Mouse (Mus musculus) adrenal gland, postnatal 14 days (tissue): ENCODE data around the gene Cmip. TPM values are rescaled to one million over a fixed set of nuclear protein-coding genes. Genes with fewer than 3 reads are reported as not detected.
A peak's percentile ranks its signal among the peaks of the same experiment; 100 is the strongest.

Experiments
- DNase-seq: peaks from one replicate; pipeline ENCODE4 v3.0.0; 2021; ENCODE audit warnings: mixed read lengths
- total RNA-seq: library from RNA; stranded (reverse); gene quantifications from 2 replicates; pipeline ENCODE4 v1.2.3, GENCODE M21; 2021

The Cmip gene
- total RNA-seq, 1 experiment from 2014 or later: 96.2 TPM

GRCm38 (mm10) chr8:117467466-117467865 is 210.6 kb downstream of the Cmip start:
- DNase-seq: no peak

DNA sequence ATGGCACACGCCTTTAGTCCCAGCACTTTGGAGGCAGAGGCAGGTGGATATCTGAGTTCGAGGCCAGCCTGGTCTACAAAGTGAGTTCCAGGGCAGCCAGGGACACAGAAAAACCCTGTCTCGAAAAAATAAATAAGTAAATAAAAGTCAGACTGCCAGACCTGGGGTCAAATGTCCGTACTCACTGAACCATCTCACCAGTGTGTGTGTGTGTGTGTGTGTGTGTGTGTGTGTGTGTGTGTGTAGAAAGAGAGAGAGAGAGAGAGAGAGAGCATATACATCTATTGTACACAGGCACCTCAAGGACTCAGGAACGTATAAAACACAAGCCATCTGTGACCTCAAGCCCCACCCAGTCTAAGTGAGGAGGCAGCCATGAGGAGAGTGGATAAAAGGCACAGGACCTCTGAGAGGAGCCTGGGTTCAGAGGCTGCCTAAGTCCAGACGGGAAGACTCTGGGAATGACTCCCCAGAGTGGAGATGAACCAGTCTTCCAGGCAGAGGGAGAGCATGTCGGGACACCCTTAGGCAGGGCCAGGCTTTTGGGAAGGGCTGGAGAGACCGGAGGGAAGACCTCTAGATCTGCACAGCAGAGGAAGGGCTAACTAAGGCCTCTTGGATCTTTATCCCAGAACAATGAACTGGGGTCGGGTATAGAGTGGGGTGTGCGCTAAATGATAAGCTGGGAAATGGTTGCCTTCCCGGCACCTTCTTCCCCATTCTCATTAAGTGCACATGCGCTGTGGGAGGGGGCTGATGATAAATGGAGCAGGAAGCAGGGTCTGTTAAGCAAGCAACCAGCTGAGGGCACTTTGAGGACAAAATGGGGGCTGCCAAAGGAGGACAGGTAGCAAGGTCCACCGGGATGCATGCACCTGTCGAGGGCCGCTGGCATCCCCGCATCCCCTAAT is 212.8 kb downstream of the Cmip start:
- no peak for DNase-seq

DNA sequence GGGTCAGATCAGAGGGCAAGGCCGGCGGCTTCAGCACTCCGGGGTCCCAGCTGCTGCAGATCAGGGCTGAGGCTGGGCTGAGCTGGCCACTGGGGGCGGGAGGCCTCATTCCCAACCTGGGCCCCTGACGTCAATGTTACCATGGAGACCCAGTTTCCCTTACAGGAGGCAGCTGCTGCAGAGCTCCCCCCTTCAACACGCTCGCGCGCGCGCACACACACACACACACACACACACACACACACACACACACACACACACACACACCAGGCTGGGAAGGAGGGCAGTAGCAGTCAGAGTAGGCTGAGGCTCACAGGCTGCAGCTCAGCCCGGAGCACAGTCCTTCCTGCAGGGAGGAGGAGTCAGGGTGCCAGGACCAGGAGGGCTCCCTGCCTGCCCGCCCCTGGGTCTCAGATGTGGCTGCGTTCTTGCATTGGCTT is 213.5 kb downstream of the Cmip start:
- peak; percentile 85 for DNase-seq

DNA sequence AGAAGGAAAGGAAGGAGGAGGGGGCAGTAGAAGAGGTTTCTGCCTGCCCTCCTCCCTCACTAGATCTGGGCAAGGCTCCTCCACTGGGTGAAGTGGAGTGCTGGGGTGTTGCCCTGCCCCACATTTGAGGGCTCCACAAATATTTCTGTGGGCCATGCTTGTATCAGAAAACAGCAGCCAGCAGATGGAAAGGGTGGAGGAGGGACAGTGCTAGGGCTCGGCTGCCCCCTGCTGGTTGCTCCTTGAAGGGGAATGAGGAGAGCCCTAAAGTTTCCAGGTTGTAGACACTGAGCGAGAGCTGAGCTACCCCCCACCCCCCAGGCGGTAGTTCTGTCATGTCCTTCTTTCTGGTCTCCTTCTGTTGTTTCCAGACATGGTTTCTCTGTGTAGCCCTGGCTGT is 214.3 kb downstream of the Cmip start:
- peak; percentile 81 for DNase-seq

- DNase-seq: no peak
Measured at GRCm38 (mm10) chr8:117471655-117472054, 214.8 kb downstream of the Cmip start.

DNA sequence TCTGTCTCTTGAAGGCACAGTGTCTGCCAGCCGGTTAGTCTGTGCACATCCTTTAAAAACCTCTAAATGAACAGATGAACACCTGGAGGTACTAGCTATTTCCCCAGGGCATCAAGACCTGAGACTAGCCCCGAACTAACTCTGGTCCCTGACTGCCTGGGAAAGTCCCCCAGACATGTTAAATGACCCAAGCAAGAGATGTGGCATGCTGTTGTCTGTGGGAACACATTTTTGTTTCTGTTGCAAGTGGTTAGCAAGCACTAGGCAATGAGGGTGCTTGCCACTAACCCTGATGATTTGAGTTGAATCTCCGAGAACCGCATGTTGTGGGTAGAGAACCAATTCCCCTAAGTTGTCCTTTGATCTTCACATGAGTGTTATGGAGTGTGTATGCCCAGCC is 215.5 kb downstream of the Cmip start:
- no peak for DNase-seq

GRCm38 (mm10) chr8:117474944-117475343 is 218.1 kb downstream of the Cmip start:
- DNase-seq: peak; percentile 96

DNA sequence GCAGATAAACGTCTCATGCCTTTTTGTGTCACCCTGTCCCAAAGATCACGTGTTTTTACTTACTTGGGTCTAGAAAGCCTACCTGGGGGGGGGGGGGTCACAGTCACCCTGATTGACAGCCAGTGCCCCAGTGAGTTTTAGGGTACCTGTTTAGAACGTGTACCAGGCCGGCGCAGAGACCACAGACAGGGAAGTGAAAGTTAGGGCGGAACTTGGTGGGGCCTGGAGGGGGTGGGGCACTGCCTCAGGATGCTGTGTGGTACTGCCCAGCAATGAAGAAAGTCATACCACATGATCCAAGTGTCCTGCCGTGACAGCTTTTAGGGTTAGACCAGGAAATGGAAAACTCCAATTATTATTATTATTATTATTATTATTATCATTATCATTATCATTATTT is 219.0 kb downstream of the Cmip start:
- peak; percentile 48 for DNase-seq

DNA sequence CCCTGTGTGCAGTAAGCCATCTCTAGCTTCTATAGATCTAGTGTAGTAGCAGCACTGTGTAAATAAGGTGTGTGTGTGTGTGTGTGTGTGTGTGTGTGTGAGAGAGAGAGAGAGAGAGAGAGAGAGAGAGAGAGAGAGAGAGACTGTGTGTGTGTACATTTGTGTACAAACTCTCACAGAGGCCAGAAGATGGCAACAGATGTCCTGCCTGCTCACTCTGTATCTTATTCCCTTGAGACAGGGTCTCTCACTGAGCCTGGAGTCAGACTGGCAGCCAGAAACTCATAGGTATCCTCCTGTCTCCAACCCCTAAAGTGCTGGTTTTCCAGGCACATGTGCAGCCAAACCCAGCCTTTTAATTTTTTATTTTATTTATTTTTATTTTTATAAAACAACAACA is 221.2 kb downstream of the Cmip start:
- no peak for DNase-seq

DNA sequence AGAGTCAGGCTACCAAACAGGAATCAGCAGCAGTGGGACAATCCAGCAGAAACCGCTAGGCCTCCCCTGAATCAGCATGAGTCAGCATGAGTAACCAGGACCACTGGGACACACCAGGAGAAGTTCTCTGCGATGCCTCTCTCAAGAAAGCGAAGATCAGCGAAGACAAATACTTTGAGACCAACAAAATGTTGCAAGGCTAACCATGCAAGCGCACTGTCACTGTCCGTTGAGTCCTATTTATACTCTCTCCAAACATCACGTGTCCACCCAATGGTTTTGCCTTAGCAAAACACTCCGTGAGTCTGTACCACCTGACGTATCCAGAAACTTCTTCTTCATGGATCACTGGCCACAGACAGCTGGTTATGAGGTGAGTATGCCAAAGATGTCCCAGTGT is 223.1 kb downstream of the Cmip start:
- DNase-seq: no peak

GRCm38 (mm10) chr8:117480516-117480915 is 223.7 kb downstream of the Cmip start:
- DNase-seq: no peak

DNA sequence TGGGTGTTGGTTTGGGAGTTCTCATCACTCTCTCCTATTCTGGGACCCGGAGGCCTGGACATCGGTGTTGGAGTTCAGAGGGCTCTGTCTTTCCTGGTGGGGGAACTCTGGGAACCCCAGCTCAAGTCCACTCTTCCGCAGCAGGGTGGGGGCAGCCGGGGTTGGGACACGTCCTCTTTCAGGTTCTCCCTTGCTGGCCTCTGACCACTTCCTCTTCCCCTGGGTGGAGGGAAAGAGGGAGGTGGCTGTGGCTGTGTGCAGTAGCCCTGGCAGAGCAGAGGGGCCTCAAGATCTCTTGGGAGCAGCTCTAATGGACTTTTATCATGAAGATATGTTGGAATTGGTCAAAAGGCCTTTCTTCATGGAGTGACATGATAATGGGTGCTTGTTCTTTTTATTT is 225.0 kb downstream of the Cmip start:
- peak; percentile 28 for DNase-seq

DNA sequence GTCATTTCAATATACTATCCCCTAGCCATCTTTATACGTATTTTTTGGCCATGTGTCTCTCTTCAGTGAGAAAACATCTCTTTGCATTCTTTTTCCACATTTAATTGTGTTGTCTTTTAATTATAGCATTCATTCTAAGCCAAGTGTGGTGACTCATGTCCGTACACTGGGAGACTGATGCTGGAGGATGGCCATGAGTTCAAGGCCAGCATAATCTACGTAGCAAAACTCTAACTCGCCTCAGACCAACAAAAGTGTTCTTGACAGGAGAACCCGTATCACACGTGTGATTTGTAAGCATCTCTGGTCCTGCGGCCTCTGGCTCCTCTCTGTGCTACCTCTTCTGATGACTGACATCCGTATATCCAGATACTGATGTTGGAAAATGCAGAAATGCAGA is 227.9 kb downstream of the Cmip start:
- DNase-seq: peak; percentile 45

DNA sequence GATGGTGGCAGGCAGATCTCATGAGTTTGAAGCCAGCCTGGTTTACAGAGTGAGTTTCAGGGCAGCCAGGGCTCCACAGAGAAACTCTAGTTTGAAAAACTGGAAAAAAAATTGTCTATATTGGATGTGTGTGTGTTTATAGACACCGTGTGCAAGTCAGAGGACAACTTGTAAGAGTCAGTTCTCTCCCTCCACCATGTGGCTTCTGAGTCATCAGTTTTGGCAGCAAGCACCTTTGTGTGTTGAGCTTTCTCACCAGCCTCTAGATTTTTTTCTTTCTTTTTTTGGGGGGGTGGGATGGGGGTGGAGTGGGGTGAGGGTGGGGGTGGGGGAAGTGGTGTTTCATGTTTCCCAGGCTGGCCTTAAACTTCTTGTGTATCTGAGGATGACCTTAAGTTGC is 228.5 kb downstream of the Cmip start:
- no peak for DNase-seq

- no peak for DNase-seq
Measured at GRCm38 (mm10) chr8:117488246-117489005, 231.6 kb downstream of the Cmip start.

- no peak for DNase-seq
Measured at GRCm38 (mm10) chr8:117493543-117493942, 236.7 kb downstream of the Cmip start.

DNA sequence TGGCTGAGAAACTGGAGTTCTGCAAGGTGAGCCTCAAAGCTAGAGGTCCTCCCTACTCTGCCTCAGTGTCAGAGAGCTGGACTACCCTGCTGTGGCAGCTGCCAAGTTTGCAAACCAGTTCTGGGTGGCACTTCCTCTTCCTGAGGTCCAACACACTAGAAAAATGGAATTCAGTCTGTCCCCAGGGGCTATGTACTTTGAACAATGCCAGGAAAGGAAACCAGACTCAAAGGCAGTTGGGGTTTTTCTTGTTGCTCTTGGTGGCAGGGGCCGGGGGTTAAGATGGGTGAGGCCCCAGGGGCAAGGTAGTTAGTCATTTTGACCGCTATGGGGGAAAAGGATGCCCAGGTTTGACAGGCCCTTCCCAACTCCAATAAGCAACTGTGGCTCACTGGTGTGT is 238.0 kb downstream of the Cmip start:
- DNase-seq: no peak

DNA sequence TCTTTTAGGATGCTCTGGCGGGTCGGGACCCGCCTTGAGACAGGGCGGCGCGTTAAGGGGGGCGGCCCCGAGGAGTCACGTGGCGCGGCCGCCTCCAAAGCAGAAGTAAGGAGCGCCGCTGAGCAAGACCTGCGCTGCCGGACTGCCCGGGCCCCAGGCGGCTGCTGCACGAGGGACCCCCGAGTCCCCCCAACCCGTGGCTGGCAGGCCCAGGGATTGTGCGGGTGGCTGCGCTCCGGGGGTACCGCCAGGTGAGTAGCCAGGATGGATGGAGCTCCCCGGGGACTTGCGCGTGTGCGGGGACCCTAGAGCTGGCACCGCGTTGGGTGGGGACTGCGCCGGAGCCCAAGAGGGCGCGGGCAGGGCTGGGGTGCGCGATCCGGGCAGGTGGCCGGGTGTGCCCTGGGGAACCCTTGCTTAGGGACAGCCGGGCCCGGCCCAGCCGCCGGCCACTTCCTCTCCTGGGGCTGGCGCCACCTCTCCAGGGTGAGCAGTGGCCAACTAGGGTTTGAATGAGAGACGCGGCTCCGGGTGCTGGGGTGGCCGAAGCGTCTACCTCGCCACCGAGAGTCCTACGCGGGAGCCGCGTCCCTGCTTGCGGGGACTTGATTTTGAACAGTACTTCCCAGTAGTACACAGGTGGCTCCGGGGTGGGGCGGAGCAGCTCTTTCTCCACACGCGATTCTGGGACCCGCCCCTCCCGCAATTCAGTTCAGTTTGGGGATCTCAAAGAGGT is 241.5 kb downstream of the Cmip start, which contains the start of gene Plcg2:
TSS of gene Plcg2 (plus strand) at position 113 of the 736 bp plus-strand sequence.
- peak; percentile 68 for DNase-seq

DNA sequence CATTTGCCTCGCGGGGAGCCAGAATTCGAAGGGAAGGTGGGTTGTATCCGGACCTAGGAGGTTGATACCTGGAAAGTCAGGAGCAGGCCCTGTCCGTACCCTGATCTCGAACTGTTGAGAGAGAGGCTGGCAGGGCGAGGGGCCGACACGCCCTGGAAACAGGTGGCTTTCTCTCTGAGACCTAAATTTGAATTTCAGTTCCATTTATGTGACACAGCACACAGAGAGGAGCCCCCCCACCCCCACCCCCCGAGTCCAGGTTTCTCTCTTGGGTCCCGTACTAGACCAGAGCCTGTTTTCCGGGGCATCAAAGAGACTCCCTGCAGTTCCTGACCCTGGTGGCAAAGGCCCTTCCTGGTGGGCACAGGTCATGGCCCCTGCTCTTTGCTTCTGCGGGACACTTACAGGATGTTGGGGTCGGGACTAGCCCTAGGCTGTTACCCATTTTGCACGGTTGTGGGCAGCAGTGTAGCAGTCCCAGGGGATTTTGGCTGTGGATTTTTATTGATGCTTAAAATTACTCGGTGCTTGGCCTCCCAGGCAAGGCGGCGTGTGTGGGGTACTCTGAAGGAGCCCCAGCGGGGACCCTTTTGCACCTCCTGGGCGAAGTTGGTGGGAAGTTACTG is 242.2 kb downstream of the Cmip start:
- DNase-seq: no peak

GRCm38 (mm10) chr8:117500232-117500823 is 243.5 kb downstream of the Cmip start:
- no peak for DNase-seq

DNA sequence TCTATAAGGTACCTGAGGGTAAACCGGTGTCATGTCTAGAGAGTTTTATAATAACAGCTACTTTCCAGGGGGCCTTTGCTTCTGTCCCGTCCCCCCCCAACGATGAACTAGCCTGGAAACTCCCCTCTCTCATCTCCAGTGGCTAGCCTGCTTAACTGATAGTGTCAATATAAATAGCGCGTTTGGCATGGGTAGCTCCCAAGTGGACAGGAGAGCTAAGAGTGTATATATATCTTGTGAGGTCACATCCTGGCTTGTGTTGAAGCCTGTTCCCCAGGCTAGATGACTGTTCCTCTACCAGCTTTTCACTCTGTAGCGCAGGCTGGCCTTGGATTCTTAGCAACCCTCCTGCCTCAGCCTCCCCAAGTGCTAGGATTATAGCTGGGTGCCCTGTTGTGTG is 244.5 kb downstream of the Cmip start:
- DNase-seq: no peak
